Mouse (Mus musculus) kidney, postnatal 4 days (tissue): ENCODE results near the gene Dnm3.

Experiments
- DNase-seq, 2 experiments: peaks; one replicate each; pipeline ENCODE4 v3.0.0; 2021; ENCODE audit warnings: mixed read lengths in 2 of 2

Gene Dnm3

DNA sequence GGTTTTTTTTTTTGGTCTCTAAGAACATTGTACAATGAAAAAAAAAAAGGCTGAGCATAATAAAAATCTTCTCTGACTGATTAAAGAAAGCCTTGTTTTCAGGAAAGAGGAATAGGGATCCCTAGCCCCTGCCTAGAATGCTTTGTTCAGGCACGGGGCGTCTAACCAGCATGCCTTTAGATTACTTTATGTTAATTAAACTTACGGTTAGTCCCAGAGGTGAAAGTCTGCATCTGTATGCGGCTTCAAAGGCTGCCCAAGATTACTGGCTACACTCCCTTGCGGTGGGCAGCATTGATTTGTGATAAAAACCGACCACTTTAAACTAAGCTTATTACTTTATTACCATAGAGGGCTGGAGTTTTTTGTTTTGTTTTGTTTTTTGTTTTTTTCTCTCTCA lies 424.2 kb downstream of the Dnm3 start:
- DNase-seq: no peak

DNA sequence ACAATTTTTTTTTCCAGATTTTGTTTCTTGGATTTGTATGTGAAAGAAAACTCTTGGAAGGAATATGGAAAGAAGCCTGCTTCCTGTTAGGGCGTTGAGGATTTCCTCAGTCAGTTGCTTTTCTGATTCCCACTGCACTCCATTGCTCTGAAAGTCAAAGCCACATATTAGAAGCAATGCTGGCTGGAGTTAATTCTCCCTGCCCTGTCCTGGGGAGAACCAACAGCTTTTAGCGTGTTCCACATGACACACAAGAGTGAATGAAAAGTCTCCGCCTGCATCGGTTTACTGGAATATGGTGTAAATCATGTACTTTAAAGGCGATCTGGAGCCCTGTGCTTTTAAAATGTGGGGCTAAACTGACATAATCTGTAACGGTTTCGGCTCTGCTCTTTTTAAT lies 424.6 kb downstream of the Dnm3 start:
- no peak for DNase-seq

- DNase-seq: no peak
These were observed 425.1 kb downstream of the Dnm3 start for GRCm38 (mm10) chr1:162052755-162053154.

- DNase-seq: no peak
These were observed 425.7 kb downstream of the Dnm3 start for GRCm38 (mm10) chr1:162052138-162052537.

DNA sequence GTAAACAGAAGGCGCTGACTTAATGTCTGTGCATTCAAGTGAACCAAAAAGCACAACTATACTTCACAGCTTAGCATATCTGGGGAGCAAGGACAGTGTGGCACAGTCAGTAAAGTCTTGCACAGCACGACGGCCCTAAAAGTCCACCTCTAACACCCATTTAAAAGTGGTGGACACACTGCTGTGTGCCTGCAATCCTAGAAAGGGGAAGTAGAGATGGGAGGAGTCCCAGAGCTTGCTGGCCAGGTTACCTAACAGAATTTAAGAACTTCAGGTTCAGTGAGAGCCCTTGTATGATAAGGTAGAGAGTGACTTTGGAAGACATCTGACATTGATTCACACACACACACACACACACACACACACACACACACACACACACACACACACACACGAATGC lies 426.1 kb downstream of the Dnm3 start:
- DNase-seq: no peak

DNA sequence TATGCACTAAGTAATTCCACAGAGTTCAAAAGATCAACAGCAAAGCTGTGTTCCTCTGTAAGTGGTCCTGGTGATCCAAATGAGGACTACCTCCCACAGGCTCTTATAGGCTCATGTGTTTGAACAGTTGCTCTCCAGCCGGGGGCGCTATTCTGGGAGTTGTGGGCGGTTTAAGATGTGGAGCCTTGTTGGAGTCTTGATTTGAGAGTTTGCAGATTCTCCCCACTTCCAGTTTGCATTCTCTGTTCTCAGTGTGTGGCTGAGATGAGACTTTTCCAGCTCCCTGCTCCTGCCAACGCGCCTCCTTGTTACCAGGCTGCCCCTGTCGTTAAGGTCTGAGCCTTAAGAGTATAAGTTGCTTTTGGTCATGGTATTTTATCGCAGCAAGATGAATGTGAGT lies 430.2 kb downstream of the Dnm3 start:
- DNase-seq: no peak

- no peak for DNase-seq
These were observed 433.8 kb downstream of the Dnm3 start for GRCm38 (mm10) chr1:162043788-162044717.

GRCm38 (mm10) chr1:162043216-162043615 lies 434.6 kb downstream of the Dnm3 start:
- no peak for DNase-seq

DNA sequence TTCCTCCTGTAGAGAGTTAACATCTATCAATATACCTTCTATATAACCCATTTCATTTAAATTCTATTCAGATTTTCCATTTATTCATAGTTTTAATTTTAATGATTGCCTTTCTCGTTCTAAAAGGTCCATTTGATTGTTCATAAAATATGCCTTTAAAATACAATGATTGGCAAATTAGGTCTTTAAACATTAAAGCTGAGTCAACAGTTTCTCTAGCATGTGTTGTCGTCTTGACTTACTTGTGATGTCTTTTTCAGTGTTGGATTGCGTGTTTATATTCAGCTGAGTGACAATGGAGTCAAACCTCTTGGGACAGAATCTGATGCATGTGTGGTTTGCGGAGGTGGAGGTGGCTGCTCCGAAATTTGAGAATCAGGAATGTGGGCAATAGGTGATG lies 435.4 kb downstream of the Dnm3 start:
- no peak for DNase-seq

DNA sequence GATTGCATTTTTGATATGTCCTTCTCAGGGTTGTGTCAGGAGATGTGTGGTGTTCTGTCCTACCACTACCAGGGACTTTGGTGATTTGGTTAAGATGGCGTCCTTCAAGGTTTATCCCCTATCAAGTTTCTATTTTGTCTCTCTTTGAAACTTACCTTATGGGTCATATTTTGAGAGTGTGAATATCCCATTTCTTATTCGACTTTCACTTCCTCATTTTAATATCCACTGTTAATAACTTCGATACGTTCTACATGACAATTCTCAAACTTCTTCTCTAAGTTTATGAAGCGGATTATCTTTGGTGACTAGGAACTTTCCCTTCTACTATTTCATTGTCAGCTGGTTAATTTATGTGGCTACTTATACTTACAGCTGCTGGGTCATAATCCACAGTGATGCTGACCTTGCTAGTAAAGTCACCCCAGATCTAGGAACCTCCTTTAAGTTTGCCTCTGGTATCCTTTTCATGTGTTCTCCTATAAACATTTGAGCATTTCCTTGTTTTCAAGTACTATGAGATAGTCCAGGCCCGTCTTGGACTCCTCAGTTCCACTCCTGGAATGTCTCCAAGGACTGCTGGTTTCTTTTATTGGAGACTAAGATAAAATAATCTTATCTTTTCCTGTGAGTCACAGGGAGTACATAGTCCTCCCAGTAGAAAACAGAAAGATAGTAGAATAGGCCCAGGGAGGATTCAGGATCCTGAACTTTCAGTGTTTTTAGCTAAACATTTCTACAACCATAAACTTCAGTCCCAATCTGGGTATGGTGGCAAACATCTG lies 437.2 kb downstream of the Dnm3 start:
- peak in 1 of 2 experiments; percentile 9 for DNase-seq

DNA sequence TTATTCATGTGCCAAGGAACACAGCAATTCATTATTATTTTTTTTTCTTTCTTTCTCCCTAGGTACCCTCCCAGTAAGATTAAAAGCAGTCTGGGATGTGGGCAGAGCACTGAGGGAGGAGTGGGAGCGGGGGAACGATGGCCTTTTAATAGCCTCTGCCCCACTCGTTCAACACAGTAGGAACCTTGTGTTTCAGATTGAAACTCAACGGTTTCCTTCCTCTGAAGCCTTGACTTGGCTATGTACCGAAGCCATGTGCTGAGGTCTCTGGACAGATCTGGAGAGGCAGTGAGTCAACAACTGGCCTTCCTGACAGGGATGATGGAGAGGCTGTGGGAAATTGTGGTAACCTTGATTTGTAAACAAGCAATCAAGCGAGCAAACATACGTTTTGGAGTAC lies 438.0 kb downstream of the Dnm3 start:
- DNase-seq: peak in 1 of 2 experiments; percentile 34

DNA sequence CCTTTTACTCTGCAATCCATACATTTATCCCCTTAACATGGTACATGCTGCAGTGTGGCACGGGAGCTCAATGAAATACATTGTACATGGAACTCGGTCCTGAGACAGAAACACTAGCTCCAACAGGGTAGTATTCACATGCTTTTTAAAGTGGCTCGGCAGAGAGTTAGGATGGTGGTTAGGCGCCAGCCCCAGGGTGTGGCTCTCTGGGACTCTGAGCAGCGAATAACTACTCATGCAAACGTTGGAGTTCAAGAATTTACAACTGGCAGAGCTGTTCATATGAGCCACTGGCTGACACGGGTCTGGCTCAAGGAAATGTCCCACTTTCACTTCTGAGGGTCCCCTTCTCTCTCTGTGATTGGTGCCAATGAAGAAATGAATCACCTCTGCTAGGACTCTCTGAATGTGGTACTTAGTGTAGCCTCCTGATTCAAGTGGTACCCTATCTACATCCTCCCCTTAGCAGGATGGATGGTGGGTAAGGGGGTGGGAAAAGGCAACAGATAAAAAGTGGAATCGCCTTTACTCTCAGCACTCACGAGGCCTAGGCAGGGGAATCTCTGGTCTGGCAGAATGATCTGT lies 438.7 kb downstream of the Dnm3 start:
- DNase-seq: peak in 1 of 2 experiments; percentile 31

DNA sequence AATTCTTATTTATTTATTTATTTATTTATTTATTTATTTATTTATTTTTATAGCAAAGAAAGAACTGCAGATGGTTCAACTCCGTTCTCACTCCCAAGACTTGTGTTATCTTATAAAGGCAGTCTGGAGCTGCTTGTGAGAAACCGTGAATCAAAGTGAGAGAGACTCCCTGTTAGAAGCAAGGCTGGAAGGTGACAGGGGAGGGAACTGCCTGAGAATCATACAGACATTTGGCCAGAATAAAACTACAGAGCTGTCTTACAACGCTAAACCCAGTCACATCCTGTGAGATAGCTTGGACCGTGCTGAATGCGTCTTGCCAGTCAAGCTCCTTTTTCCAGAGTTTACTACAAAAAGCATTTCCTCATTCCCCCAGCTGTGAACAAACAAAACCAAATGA lies 439.4 kb downstream of the Dnm3 start:
- DNase-seq: peak in 1 of 2 experiments; percentile 30

DNA sequence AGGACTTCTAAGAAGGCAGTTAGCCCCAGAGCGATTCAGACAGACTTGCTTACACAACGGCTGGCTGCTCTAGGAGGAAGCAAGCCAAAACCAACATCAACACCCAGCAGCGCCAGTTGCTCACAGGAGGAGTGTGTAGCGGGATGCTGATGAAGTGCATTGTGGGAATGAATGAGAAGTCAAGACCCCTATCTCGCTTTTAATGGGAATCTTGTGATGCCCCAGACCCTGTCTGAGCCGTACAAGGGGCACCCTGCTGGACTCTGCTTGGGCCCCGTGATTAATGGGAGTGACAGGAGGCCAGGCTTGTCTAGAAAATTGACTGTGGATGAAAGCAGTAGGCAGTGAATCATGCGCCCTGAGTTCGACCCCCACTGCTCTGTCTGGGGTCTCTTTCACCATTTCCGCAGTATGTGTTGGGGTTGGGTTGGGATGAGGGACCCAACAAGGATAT lies 439.8 kb downstream of the Dnm3 start:
- peak; percentile 73 to 79 for DNase-seq

- no peak for DNase-seq
These were observed 440.6 kb downstream of the Dnm3 start for GRCm38 (mm10) chr1:162037185-162037765.

- peak in 1 of 2 experiments; percentile 23 for DNase-seq
These were observed 441.4 kb downstream of the Dnm3 start for GRCm38 (mm10) chr1:162036461-162036835.

GRCm38 (mm10) chr1:162035800-162036460 lies 441.9 kb downstream of the Dnm3 start:
- DNase-seq: peak; percentile 21 to 34

- DNase-seq: no peak
These were observed 454.1 kb downstream of the Dnm3 start for GRCm38 (mm10) chr1:162023681-162024270.

- no peak for DNase-seq
These were observed 457.1 kb downstream of the Dnm3 start for GRCm38 (mm10) chr1:162020766-162021165.

GRCm38 (mm10) chr1:162020303-162020731 lies 457.5 kb downstream of the Dnm3 start:
- DNase-seq: no peak

- DNase-seq: no peak
These were observed 459.2 kb downstream of the Dnm3 start for GRCm38 (mm10) chr1:162018601-162018977.
